ENCODE assay signal across 30 mouse cellular contexts in the genomic region with DNA sequence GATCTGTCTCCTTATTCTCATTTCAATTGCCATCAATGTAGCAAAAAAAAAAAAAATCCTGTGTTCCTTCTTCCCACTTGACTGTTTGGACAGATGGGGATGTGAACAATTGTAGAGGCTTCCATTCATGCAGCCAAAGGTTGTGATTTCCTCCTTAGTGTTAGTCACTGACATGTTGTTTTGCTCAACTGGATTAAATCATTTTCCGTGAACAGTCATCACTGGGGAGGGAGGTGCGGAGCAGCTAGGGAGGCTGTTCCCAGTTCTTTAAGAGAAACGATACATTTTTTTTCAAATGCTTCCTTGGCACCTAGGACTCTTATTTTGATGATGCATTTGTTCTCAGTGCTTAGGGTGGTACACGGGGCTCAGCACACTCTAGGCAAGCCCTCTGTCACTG. TPM values are rescaled to one million over a fixed set of nuclear protein-coding genes. Genes with fewer than 3 reads are reported as not detected.
DNase-seq lines count a peak whose midpoint lies in the region; ATAC-seq and TF ChIP-seq lines count a peak whose summit lies in the region.
"Had no signal": no experiment of that assay in that cellular context is flagged by ENCODE, and none has a peak within 500 bp of the region (broad histone marks: within the 10 kb centered on the region; RNA-seq: fewer than 3 reads in every experiment).

No protein-coding gene starts in this region.

- ATAC-seq in heart, embryonic 11.5 days (replicated peaks; ENCODE audit: insufficient number of reproducible peaks, low FRiP score, low TSS enrichment) = no peak
- ATAC-seq in erythroid progenitor cell, adult 5-6 weeks (replicated peaks; ENCODE audit: low FRiP score, poor library complexity, severe bottlenecking) = no peak
- ATAC-seq: inflammation-experienced regulatory T-cells, adult 6 months; midbrain, embryonic 15.5 days; Patski had no signal

- H3K4me3 ChIP-seq in heart, adult 2 months = no peak overlapping the region
- no peak overlapping the region for H3K4me3 ChIP-seq in heart, embryonic 11.5 days (ENCODE audit: low read depth, low read length)
- H3K4me3 ChIP-seq in brown adipose tissue, adult 24 weeks (ENCODE audit: insufficient read depth, low read depth, low read length) = no peak overlapping the region
- H3K4me3 ChIP-seq: embryonic facial prominence, embryonic 10.5 days; forebrain, embryonic 12.5 days; limb, embryonic 15.5 days; midbrain, embryonic 15.5 days; myocyte; neural tube, embryonic 13.5 days had no signal

- H3K9me3 ChIP-seq in heart, embryonic 11.5 days (replicated peaks; ENCODE audit: control insufficient read depth, low read length) = no peaks in the 10 kb centered on the region
- H3K9me3 ChIP-seq: embryonic facial prominence, embryonic 10.5 days; forebrain, embryonic 12.5 days; limb, embryonic 15.5 days; midbrain, embryonic 15.5 days; neural tube, embryonic 13.5 days had no signal

- H3K27me3 ChIP-seq in heart, adult 2 months (ENCODE audit: control insufficient read depth, insufficient read depth, low read length) = no peaks in the 10 kb centered on the region
- no peaks in the 10 kb centered on the region for H3K27me3 ChIP-seq in heart, embryonic 11.5 days (ENCODE audit: control insufficient read depth, insufficient read depth, low read length)
- H3K27me3 ChIP-seq: forebrain, embryonic 12.5 days; limb, embryonic 15.5 days; midbrain, embryonic 15.5 days; neural tube, embryonic 13.5 days had no signal

- H3K36me3 ChIP-seq in heart, adult 2 months (ENCODE audit: control insufficient read depth, insufficient read depth, low read length) = no peaks in the 10 kb centered on the region; the same call in none of the 2 replicates
- no peaks in the 10 kb centered on the region for H3K36me3 ChIP-seq in heart, embryonic 11.5 days (ENCODE audit: control insufficient read depth, insufficient read depth, low read length)
- H3K36me3 ChIP-seq: embryonic facial prominence, embryonic 10.5 days; forebrain, embryonic 12.5 days; limb, embryonic 15.5 days; midbrain, embryonic 15.5 days; neural tube, embryonic 13.5 days had no signal

- H3K27ac ChIP-seq in heart, adult 2 months = peak overlapping the region; percentile 67
- H3K27ac ChIP-seq in heart, embryonic 11.5 days (ENCODE audit: low read depth, low read length) = no peak overlapping the region
- peak overlapping the region; percentile 77 for H3K27ac ChIP-seq in brown adipose tissue, adult 24 weeks (replicated peaks; ENCODE audit: low read depth, low read length)
- H3K27ac ChIP-seq: embryonic facial prominence, embryonic 10.5 days; forebrain, embryonic 12.5 days; hindbrain, embryonic 14.5 days; limb, embryonic 15.5 days; liver, embryonic 14.5 days; midbrain, embryonic 15.5 days; neural tube, embryonic 13.5 days had no signal

- H3K4me2 ChIP-seq in heart, embryonic 11.5 days = no peak overlapping the region
- H3K4me2 ChIP-seq: forebrain, embryonic 12.5 days; hindbrain, embryonic 14.5 days; limb, embryonic 15.5 days; lung, embryonic 14.5 days; midbrain, embryonic 15.5 days; neural tube, embryonic 13.5 days had no signal

- DNase-seq in adrenal gland, postnatal 14 days = peak; percentile 9
- DNase-seq in adrenal gland, postnatal 4 days (ENCODE audit: low spot score in 2 of 2) = no peak
- DNase-seq in heart, adult 2 months = peak in 1 of 2 experiments; percentile 26
- peak; percentile 50 for DNase-seq in layer of hippocampus, adult 9-11 months
- no peak for DNase-seq in layer of hippocampus, adult 8-10 months (ENCODE audit: low spot score in 2 of 2)
- DNase-seq: cerebellum, adult 11 months; cerebellum, adult 9-11 months; heart, postnatal 4 days; kidney, adult 18-20 months; kidney, postnatal 4 days; left cerebral cortex, postnatal 4 days; lung, embryonic 14.5 days; lung, postnatal 4 days; retina, postnatal 1 day; right cerebral cortex, postnatal 4 days; thymus, adult 18-20 months; thymus, postnatal 4 days had no signal

- peak; percentile 62; the same call in 1 of the 2 replicates for TF ChIP-seq EP300 in heart, adult 2 months (IDR thresholded peaks at IDR 0.05; ENCODE audit: insufficient read depth, low read depth, low read length)

- no peaks in the 10 kb centered on the region for H3K79me2 ChIP-seq in heart, adult 2 months (replicated peaks; ENCODE audit: control insufficient read depth, insufficient read depth, low read length)

- WGBS in heart, adult 2 months = 35% methylated on average over 4 of the region's 4 CpGs
- WGBS in heart, embryonic 11.5 days (ENCODE audit: insufficient replicate concordance) = 75% methylated on average over 4 of the region's 4 CpGs

- no peak for TF ChIP-seq CTCF in heart, adult 2 months (IDR thresholded peaks at IDR 0.05)

- intact Hi-C loops in heart, adult 2 months (cut with DNase I) = loop anchor here (2.0 kb wide), 1 partner anchor 13 kb away; no protein-coding TSS in a partner anchor

- H3K4me1 ChIP-seq in heart, adult 2 months (ENCODE audit: control insufficient read depth, insufficient read depth, low read length) = peaks cover 1% of the 10 kb centered on the region; the same call in 1 of the 2 replicates
- no peaks in the 10 kb centered on the region for H3K4me1 ChIP-seq in heart, embryonic 11.5 days (ENCODE audit: control insufficient read depth, insufficient read depth, low read length)
- peaks cover 9% of the 10 kb centered on the region for H3K4me1 ChIP-seq in brown adipose tissue, adult 24 weeks (ENCODE audit: control insufficient read depth, insufficient read depth, insufficient read length, low read length)
- H3K4me1 ChIP-seq: embryonic facial prominence, embryonic 10.5 days; forebrain, embryonic 12.5 days; limb, embryonic 15.5 days; midbrain, embryonic 15.5 days; neural tube, embryonic 13.5 days had no signal

- no peak for TF ChIP-seq POLR2A in heart, adult 2 months (IDR thresholded peaks at IDR 0.05; ENCODE audit: insufficient read depth, low read depth, low read length)

- H3K9ac ChIP-seq in heart, adult 2 months (ENCODE audit: low read depth, low read length) = no peak overlapping the region
- no peak overlapping the region for H3K9ac ChIP-seq in heart, embryonic 11.5 days (ENCODE audit: low read depth, low read length)
- H3K9ac ChIP-seq: forebrain, embryonic 12.5 days; hindbrain, embryonic 14.5 days; limb, embryonic 15.5 days; liver, embryonic 14.5 days; lung, embryonic 14.5 days; midbrain, embryonic 15.5 days; neural tube, embryonic 13.5 days had no signal

RNA-seq across cellular contexts. Expression of a gene that starts 15.8 kb away (rescaled TPM):
- 9.9 and 10.1 TPM in 2 replicates for total RNA-seq in adrenal gland, postnatal 14 days (2021)
- 1 to 10 TPM; 4.6 to 6.1 TPM for total RNA-seq in adrenal gland, postnatal 4 days (2021)
- total RNA-seq in heart, adult 2 months (2021) = 10 to 100 TPM; 17.5 to 38.7 TPM
- 4.3 and 5.0 TPM in 2 replicates for polyA plus RNA-seq in heart, adult 2 months (2012; rRNA removed)
- polyA plus RNA-seq in heart, embryonic 11.5 days (2014; fragmentation: Nextera tagmentation; extraction: Ambion mirVana) = not detected in 2 replicates
- 100 to 1,000 TPM; 111 to 134 (median 124) TPM for total RNA-seq in layer of hippocampus, adult 8-10 months (2022)
- 9.3 and 10.5 TPM in 2 replicates for polyA plus RNA-seq in brown adipose tissue, adult 24 weeks (2012; ENCODE audit: insufficient read depth, insufficient read length, missing spikeins)
- 60.9 and 78.0 TPM in 2 replicates for total RNA-seq in erythroid progenitor cell, adult 5-6 weeks (2015; ENCODE audit: low replicate concordance)
- 103 and 106 TPM in 2 replicates for total RNA-seq in erythroid progenitor cell, adult 5-6 weeks (2017; ENCODE audit: low replicate concordance)

Comparison
In these comparisons a context has a peak if more than half of its experiments do, and no peak if none do; other contexts are left out.
1. DNase-seq: peak in adrenal gland, postnatal 14 days (single experiment) and layer of hippocampus, adult 9-11 months (single experiment); none in adrenal gland, postnatal 4 days (0 of 2) and layer of hippocampus, adult 8-10 months (0 of 2).